Mouse (Mus musculus): Measurements from ENCODE around the gene Smg6. TPM values are rescaled to one million over a fixed set of nuclear protein-coding genes. Genes with fewer than 3 reads are reported as not detected.

Smg6 gene
- polyA plus RNA-seq, 1 experiment from 2014 or later, result 14.6 TPM

DNA sequence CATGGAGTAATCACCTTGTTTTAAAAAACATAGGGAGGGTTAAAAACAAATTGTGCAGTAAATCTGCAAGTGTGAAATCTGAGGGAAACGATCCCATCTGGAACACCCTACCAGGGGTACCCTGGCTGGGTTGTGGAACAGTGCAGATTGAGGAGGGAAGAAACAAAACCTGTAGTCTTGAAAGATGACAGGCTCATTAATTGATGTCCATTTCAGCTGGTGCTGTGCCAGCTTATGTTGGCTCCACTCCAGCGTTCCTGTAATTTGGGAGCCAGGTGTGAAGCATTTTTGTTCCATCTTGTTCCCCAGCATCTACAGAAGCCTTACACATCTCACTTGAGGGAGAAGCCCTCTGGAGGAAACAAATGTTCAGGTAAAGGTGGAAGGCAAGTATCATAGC, 153.0 kb downstream of the Smg6 start:
- no peaks in the 10 kb centered on the region for H3K27me3 ChIP-seq (ENCODE audit: control insufficient read depth, insufficient read depth, low read depth, low read length)
- no peak overlapping the region for H3K9ac ChIP-seq (ENCODE audit: low read depth, low read length)
- H3K27ac ChIP-seq (ENCODE audit: low read length), result no peak overlapping the region
- H3K9me3 ChIP-seq (replicated peaks; ENCODE audit: control insufficient read depth, low read length, poor library complexity, severe bottlenecking), result no peaks in the 10 kb centered on the region
- ATAC-seq, result no peak
- H3K4me1 ChIP-seq (ENCODE audit: control insufficient read depth, insufficient read depth, low read length), result no peaks in the 10 kb centered on the region
- WGBS, result 89% methylated on average over 2 of the region's 2 CpGs
- H3K4me2 ChIP-seq (ENCODE audit: low read length), result no peak overlapping the region
- peaks cover 5% of the 10 kb centered on the region; the same call in 1 of the 2 replicates for H3K36me3 ChIP-seq (ENCODE audit: control insufficient read depth, insufficient read depth, low read length)
- no peak overlapping the region for H3K4me3 ChIP-seq (ENCODE audit: low read depth, low read length)

- H3K27ac ChIP-seq (ENCODE audit: low read length), result no peak overlapping the region
- no peak overlapping the region for H3K4me2 ChIP-seq (ENCODE audit: low read length)
- H3K27me3 ChIP-seq (ENCODE audit: control insufficient read depth, insufficient read depth, low read depth, low read length), result no peaks in the 10 kb centered on the region
- H3K9me3 ChIP-seq (replicated peaks; ENCODE audit: control insufficient read depth, low read length, poor library complexity, severe bottlenecking), result no peaks in the 10 kb centered on the region
- no peak overlapping the region for H3K4me3 ChIP-seq (ENCODE audit: low read depth, low read length)
- no peaks in the 10 kb centered on the region for H3K4me1 ChIP-seq (ENCODE audit: control insufficient read depth, insufficient read depth, low read length)
- no peak for ATAC-seq
- no peak overlapping the region for H3K9ac ChIP-seq (ENCODE audit: low read depth, low read length)
- peaks cover 9% of the 10 kb centered on the region; the same call in 1 of the 2 replicates for H3K36me3 ChIP-seq (ENCODE audit: control insufficient read depth, insufficient read depth, low read length)
- WGBS, result 87% methylated on average over 1 of the region's 1 CpGs
Measured at GRCm38 (mm10) chr11:75083031-75083430, 157.4 kb downstream of the Smg6 start.

DNA sequence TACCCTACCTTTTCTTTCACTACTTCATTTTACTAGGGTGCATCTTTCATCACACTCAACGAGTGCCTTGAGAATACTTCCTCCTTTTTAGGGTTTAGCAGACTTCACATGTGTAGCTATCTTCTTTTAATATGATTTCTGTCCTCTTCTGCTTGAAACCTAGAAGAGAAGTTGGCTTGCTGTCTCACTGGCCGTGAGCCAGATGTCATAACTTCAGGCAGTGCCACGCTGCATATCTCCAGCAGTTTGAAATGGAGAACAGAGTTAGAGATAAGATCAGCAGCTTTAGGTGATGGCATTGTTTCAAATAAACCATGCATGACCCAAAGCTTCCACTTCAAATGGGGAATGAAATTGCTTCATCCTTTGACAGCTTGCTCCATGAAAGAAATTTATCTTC, 166.5 kb downstream of the Smg6 start:
- H3K36me3 ChIP-seq (ENCODE audit: control insufficient read depth, insufficient read depth, low read length), result no peaks in the 10 kb centered on the region
- no peaks in the 10 kb centered on the region for H3K27me3 ChIP-seq (ENCODE audit: control insufficient read depth, insufficient read depth, low read depth, low read length)
- no peak for ATAC-seq
- H3K9me3 ChIP-seq (replicated peaks; ENCODE audit: control insufficient read depth, low read length, poor library complexity, severe bottlenecking), result no peaks in the 10 kb centered on the region
- WGBS, result 80% methylated on average over 3 of the region's 3 CpGs
- no peak overlapping the region for H3K27ac ChIP-seq (ENCODE audit: low read length)
- H3K4me2 ChIP-seq (ENCODE audit: low read length), result no peak overlapping the region
- H3K9ac ChIP-seq (ENCODE audit: low read depth, low read length), result no peak overlapping the region
- H3K4me3 ChIP-seq (ENCODE audit: low read depth, low read length), result no peak overlapping the region
- no peaks in the 10 kb centered on the region for H3K4me1 ChIP-seq (ENCODE audit: control insufficient read depth, insufficient read depth, low read length)

- Histone ChIP-seq H3K4me2 (ENCODE audit: low read length) (no peak overlapping the region), H3K4me1 (ENCODE audit: control insufficient read depth, insufficient read depth, low read length) (no peaks in the 10 kb centered on the region), H3K36me3 (ENCODE audit: control insufficient read depth, insufficient read depth, low read length) (no peaks in the 10 kb centered on the region), H3K4me3 (ENCODE audit: low read depth, low read length) (no peak overlapping the region), H3K27me3 (ENCODE audit: control insufficient read depth, insufficient read depth, low read depth, low read length) (no peaks in the 10 kb centered on the region), H3K9me3 (replicated peaks; ENCODE audit: control insufficient read depth, low read length, poor library complexity, severe bottlenecking) (no peaks in the 10 kb centered on the region), H3K27ac (ENCODE audit: low read length) (no peak overlapping the region), H3K9ac (ENCODE audit: low read depth, low read length) (no peak overlapping the region)
- ATAC-seq, result no peak
- 66% methylated on average over 5 of the region's 5 CpGs for WGBS
Measured at GRCm38 (mm10) chr11:75092656-75093055, 167.0 kb downstream of the Smg6 start.

- Histone ChIP-seq H3K9me3 (replicated peaks; ENCODE audit: control insufficient read depth, low read length, poor library complexity, severe bottlenecking) (no peaks in the 10 kb centered on the region), H3K36me3 (ENCODE audit: control insufficient read depth, insufficient read depth, low read length) (no peaks in the 10 kb centered on the region), H3K27ac (ENCODE audit: low read length) (no peak overlapping the region), H3K9ac (ENCODE audit: low read depth, low read length) (no peak overlapping the region), H3K4me1 (ENCODE audit: control insufficient read depth, insufficient read depth, low read length) (no peaks in the 10 kb centered on the region), H3K4me3 (ENCODE audit: low read depth, low read length) (no peak overlapping the region), H3K4me2 (ENCODE audit: low read length) (no peak overlapping the region), H3K27me3 (ENCODE audit: control insufficient read depth, insufficient read depth, low read depth, low read length) (no peaks in the 10 kb centered on the region)
- no peak for ATAC-seq
- 93% methylated on average over 1 of the region's 1 CpGs for WGBS
Measured at GRCm38 (mm10) chr11:75094759-75095158, 169.1 kb downstream of the Smg6 start.

DNA sequence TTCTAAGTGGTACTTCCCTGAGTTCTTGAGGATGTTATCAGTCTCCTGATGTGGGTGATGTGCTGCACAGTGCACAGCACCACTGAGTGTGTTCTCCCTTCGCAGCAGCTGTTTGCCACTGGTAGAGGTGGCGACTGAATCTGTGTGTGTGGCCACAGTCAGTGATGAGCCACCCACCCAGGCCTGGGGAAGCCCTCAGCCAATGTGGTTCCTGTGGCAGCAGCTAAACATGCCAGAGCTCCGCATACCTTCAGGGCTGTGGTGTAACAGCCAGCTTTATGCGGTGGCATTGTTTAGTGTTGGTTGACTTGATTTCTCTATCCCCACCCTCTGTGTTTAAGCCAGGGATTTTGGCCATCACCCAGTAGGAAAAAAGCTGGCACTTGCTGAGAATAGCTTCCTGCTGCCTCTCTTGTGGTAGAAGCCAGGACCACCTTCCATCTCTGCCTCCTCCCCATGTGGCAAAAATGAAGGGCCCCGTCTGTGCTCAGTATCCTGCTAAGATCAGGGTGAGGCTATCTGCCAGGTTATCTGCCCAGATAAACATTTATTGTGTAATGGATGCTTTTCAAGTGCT, 177.2 kb downstream of the Smg6 start:
- H3K27ac ChIP-seq (ENCODE audit: low read length), result no peak overlapping the region
- H3K4me1 ChIP-seq (ENCODE audit: control insufficient read depth, insufficient read depth, low read length), result peaks cover 6% of the 10 kb centered on the region
- ATAC-seq, result no peak
- no peaks in the 10 kb centered on the region for H3K36me3 ChIP-seq (ENCODE audit: control insufficient read depth, insufficient read depth, low read length)
- H3K4me2 ChIP-seq (ENCODE audit: low read length), result no peak overlapping the region
- H3K27me3 ChIP-seq (ENCODE audit: control insufficient read depth, insufficient read depth, low read depth, low read length), result no peaks in the 10 kb centered on the region
- no peaks in the 10 kb centered on the region for H3K9me3 ChIP-seq (replicated peaks; ENCODE audit: control insufficient read depth, low read length, poor library complexity, severe bottlenecking)
- 76% methylated on average over 5 of the region's 5 CpGs for WGBS
- no peak overlapping the region for H3K4me3 ChIP-seq (ENCODE audit: low read depth, low read length)
- no peak overlapping the region for H3K9ac ChIP-seq (ENCODE audit: low read depth, low read length)

GRCm38 (mm10) chr11:75106614-75107013, 181.0 kb downstream of the Smg6 start:
- Histone ChIP-seq H3K9ac (ENCODE audit: low read depth, low read length) (no peak overlapping the region), H3K4me3 (ENCODE audit: low read depth, low read length) (no peak overlapping the region), H3K27ac (ENCODE audit: low read length) (no peak overlapping the region), H3K36me3 (ENCODE audit: control insufficient read depth, insufficient read depth, low read length) (no peaks in the 10 kb centered on the region), H3K27me3 (ENCODE audit: control insufficient read depth, insufficient read depth, low read depth, low read length) (no peaks in the 10 kb centered on the region), H3K9me3 (replicated peaks; ENCODE audit: control insufficient read depth, low read length, poor library complexity, severe bottlenecking) (no peaks in the 10 kb centered on the region), H3K4me2 (ENCODE audit: low read length) (no peak overlapping the region), H3K4me1 (ENCODE audit: control insufficient read depth, insufficient read depth, low read length) (peaks cover 6% of the 10 kb centered on the region)
- ATAC-seq, result no peak
- 83% methylated on average over 5 of the region's 5 CpGs for WGBS

DNA sequence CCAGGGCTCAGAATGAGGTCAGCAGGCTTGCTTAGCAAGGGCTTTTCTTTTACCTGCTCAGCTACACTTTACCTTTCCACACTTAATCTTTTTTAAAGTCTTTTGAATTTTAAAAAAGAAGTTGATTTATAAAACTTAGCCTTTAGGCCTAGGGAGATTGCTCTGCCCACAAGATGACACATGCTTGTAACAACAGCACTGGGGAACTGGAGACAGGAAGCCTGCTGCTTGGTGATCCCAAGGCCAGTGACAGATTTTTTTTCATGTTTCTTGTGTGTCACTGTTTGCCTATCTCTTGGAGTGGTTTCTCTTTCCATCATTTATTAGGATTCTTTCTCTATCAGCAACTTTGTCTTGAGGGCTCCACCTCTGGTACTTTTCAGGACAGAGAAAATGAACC, 183.3 kb downstream of the Smg6 start:
- Histone ChIP-seq H3K4me3 (ENCODE audit: low read depth, low read length) (no peak overlapping the region), H3K27me3 (ENCODE audit: control insufficient read depth, insufficient read depth, low read depth, low read length) (no peaks in the 10 kb centered on the region), H3K4me1 (ENCODE audit: control insufficient read depth, insufficient read depth, low read length) (no peaks in the 10 kb centered on the region), H3K9ac (ENCODE audit: low read depth, low read length) (no peak overlapping the region), H3K36me3 (ENCODE audit: control insufficient read depth, insufficient read depth, low read length) (no peaks in the 10 kb centered on the region), H3K4me2 (ENCODE audit: low read length) (no peak overlapping the region), H3K27ac (ENCODE audit: low read length) (no peak overlapping the region), H3K9me3 (replicated peaks; ENCODE audit: control insufficient read depth, low read length, poor library complexity, severe bottlenecking) (no peaks in the 10 kb centered on the region)
- no peak for ATAC-seq

DNA sequence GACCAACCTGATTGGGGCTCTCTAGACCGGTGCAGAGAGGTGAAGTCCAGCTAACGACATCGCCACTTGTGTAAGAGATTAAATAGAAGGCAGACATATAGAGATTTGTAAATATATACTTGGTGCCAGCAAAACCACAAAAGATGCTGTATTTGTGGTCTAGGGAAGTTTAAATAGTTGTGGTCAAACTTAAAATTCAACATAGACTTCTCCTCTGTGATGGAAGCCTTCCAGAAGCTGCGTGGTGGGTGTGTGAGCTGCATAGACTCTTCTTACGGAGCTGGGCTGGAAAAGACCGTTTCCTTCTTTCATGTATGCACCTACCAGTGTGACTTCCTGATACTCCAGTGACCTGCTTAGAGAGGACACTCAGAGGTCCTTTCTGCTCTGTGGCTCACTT, 190.8 kb downstream of the Smg6 start:
- no peak overlapping the region for H3K4me2 ChIP-seq (ENCODE audit: low read length)
- no peaks in the 10 kb centered on the region for H3K27me3 ChIP-seq (ENCODE audit: control insufficient read depth, insufficient read depth, low read depth, low read length)
- 91% methylated on average over 6 of the region's 6 CpGs for WGBS
- H3K4me3 ChIP-seq (ENCODE audit: low read depth, low read length), result no peak overlapping the region
- H3K9me3 ChIP-seq (replicated peaks; ENCODE audit: control insufficient read depth, low read length, poor library complexity, severe bottlenecking), result no peaks in the 10 kb centered on the region
- no peaks in the 10 kb centered on the region for H3K36me3 ChIP-seq (ENCODE audit: control insufficient read depth, insufficient read depth, low read length)
- H3K4me1 ChIP-seq (ENCODE audit: control insufficient read depth, insufficient read depth, low read length), result no peaks in the 10 kb centered on the region
- H3K9ac ChIP-seq (ENCODE audit: low read depth, low read length), result no peak overlapping the region
- no peak for ATAC-seq
- H3K27ac ChIP-seq (ENCODE audit: low read length), result no peak overlapping the region

Data from midbrain, embryonic 16.5 days (tissue).